Mouse (Mus musculus) liver, adult 2 months (tissue): ENCODE measurements around the gene Aspscr1. TPM values are rescaled to one million over a fixed set of nuclear protein-coding genes. Genes with fewer than 3 reads are reported as not detected.

Source experiments
- DNase-seq: peaks from one replicate; pipeline ENCODE4 v3.0.0-alpha.2; 2011; ENCODE audit warnings: low read depth, low spot score; ENCODE audit errors: extremely low read depth
- H3K27ac ChIP-seq: fragments of 200-500 bp; replicated peaks from 2 replicates; pipeline ENCODE4 v1.5.1; 2012; ENCODE audit warnings: low read depth, mild to moderate bottlenecking, control low read depth, inconsistent platforms, low read length; ENCODE audit not compliant: insufficient read depth
- H3K27me3 ChIP-seq: fragments of 200-500 bp; 2 replicates; pipeline ENCODE4 v1.6.1; 2012; ENCODE audit warnings: mild to moderate bottlenecking, moderate library complexity, low read length, inconsistent platforms; ENCODE audit not compliant: control insufficient read depth, insufficient read depth
- H3K36me3 ChIP-seq: fragments of 200-500 bp; 2 replicates; pipeline ENCODE4 v1.6.1; 2012; ENCODE audit warnings: low read length, inconsistent platforms; ENCODE audit not compliant: control insufficient read depth, insufficient read depth
- H3K4me1 ChIP-seq: fragments of 200-500 bp; 2 replicates; pipeline ENCODE4 v1.6.1; 2011; ENCODE audit warnings: low read length; ENCODE audit not compliant: control insufficient read depth, insufficient read depth
- H3K4me3 ChIP-seq: fragments of 200-500 bp; 2 replicates; pipeline ENCODE4 v1.5.1; 2011; ENCODE audit warnings: low read depth, mild to moderate bottlenecking, control low read depth, low read length, moderate library complexity; ENCODE audit not compliant: insufficient read depth
- H3K79me2 ChIP-seq: fragments of 200-500 bp; 2 replicates; pipeline ENCODE4 v1.6.1; 2012; ENCODE audit warnings: inconsistent platforms, mild to moderate bottlenecking, low read length, moderate library complexity; ENCODE audit not compliant: control insufficient read depth, insufficient read depth
- H3K9ac ChIP-seq: fragments of 200-500 bp; 2 replicates; pipeline ENCODE4 v1.6.1; 2012; ENCODE audit warnings: low read depth, mild to moderate bottlenecking, control low read depth, inconsistent platforms, low read length
- CTCF ChIP-seq: fragments of 200-500 bp; IDR thresholded peaks from 2 replicates; pipeline ENCODE4 v1.5.1; 2011; ENCODE audit warnings: low read depth, low read length, control low read depth
- POLR2A ChIP-seq: fragments of 200-500 bp; IDR thresholded peaks from 2 replicates; pipeline ENCODE4 v1.6.1; 2011; ENCODE audit warnings: low read length, control low read depth; ENCODE audit not compliant: insufficient read depth; ENCODE audit errors: extremely low read depth
- WGBS: fragments of 180-500 bp; shearing (Covaris S2); methylation state at CpG from one replicate; pipeline ENCODE4 v1.1.7; 2018; 5-methylcytosine and 5-hydroxymethylcytosine counted together
- polyA plus RNA-seq: library from polyadenylated mRNA; depleted of rRNA; stranded (reverse); fragments of >200 nt; gene quantifications from 2 replicates; pipeline ENCODE4 v1.2.3, GENCODE M21; 2012
- total RNA-seq: library from RNA; depleted of rRNA; stranded (reverse); fragments of >200 nt; gene quantifications from 2 replicates; pipeline ENCODE4 v1.2.3, GENCODE M21; 2014

Aspscr1 gene
- total and polyA plus RNA-seq, 2 experiments = 49.3 to 142 TPM

DNA sequence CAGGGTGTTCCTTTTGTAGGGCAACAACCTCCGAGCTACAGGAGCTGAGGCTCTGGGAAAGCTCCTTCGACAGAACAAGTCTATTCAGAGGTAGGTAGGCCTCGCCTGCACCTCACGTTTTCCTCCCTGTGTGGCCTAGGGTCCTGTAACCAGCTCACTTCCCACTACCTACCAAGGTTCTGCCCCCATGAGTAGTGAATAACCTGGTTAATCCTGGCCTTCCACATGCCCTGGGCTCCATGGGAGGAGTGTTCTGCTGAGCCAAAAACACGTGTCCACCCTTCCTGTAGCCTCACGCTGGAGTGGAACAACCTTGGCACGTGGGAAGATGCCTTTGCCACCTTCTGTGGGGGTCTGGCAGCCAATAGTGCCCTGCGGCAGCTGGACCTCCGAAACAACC lies 42.4 kb downstream of the Aspscr1 start:
- no peak for TF ChIP-seq CTCF
- no peak for TF ChIP-seq POLR2A
- Histone ChIP-seq H3K27me3 (no peaks in the 10 kb centered on the region), H3K79me2 (no peaks in the 10 kb centered on the region), H3K4me3 (no peak overlapping the region), H3K36me3 (no peaks in the 10 kb centered on the region), H3K27ac (no peak overlapping the region), H3K9ac (no peak overlapping the region), H3K4me1 (peaks cover 9% of the 10 kb centered on the region)
- 92% methylated on average over 9 of the region's 9 CpGs for WGBS
- DNase-seq = no peak

- no peak overlapping the region for H3K4me3 ChIP-seq
- no peak for DNase-seq
- no peaks in the 10 kb centered on the region for H3K27me3 ChIP-seq
- H3K4me1 ChIP-seq = peaks cover 9% of the 10 kb centered on the region
- no peak for TF ChIP-seq CTCF
- TF ChIP-seq POLR2A = no peak
- H3K27ac ChIP-seq = no peak overlapping the region
- H3K79me2 ChIP-seq = no peaks in the 10 kb centered on the region
- no peaks in the 10 kb centered on the region for H3K36me3 ChIP-seq
- 94% methylated on average over 9 of the region's 9 CpGs for WGBS
- no peak overlapping the region for H3K9ac ChIP-seq
Measured at GRCm38 (mm10) chr11:120719242-120719641, 46.5 kb downstream of the Aspscr1 start.

GRCm38 (mm10) chr11:120719841-120720376 lies 47.1 kb downstream of the Aspscr1 start:
- peaks cover 1% of the 10 kb centered on the region; the same call in 1 of the 2 replicates for H3K36me3 ChIP-seq
- H3K4me3 ChIP-seq = no peak overlapping the region
- H3K27me3 ChIP-seq = no peaks in the 10 kb centered on the region
- H3K9ac ChIP-seq = no peak overlapping the region
- DNase-seq = no peak
- 94% methylated on average over 13 of the region's 13 CpGs for WGBS
- 0 out of 2 replicates have a peak, but pooled peaks cover 4% of the 10 kb centered on the region for H3K4me1 ChIP-seq
- H3K27ac ChIP-seq = no peak overlapping the region
- TF ChIP-seq CTCF = no peak
- no peak for TF ChIP-seq POLR2A
- no peaks in the 10 kb centered on the region for H3K79me2 ChIP-seq

DNA sequence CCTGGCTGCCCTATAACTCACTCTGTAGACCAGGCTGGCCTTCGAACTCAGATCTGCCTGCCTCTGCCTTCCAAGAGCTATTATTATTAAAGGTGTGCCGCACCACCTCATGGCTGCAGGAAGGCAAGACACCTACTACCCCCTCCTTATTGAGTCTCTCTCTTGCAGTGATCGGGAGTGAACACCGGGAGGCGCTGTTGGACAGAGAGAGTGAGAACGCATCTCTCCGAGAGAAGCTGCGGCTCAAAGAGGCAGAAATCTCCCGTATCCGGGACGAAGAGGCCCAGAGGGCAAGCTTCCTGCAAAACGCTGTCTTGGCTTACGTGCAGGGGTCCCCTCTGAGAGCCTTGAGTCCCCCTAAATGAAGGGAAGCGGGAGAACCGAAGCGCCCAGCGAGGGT lies 47.7 kb downstream of the Aspscr1 start:
- Histone ChIP-seq H3K27ac (no peak overlapping the region), H3K27me3 (no peaks in the 10 kb centered on the region), H3K4me3 (no peak overlapping the region), H3K9ac (no peak overlapping the region), H3K4me1 (0 out of 2 replicates have a peak, but pooled peaks cover 4% of the 10 kb centered on the region), H3K36me3 (peaks cover 2% of the 10 kb centered on the region), H3K79me2 (no peaks in the 10 kb centered on the region)
- TF ChIP-seq CTCF = peak; percentile 93
- TF ChIP-seq POLR2A = no peak
- DNase-seq = peak; percentile 68
- 15% methylated on average over 17 of the region's 17 CpGs for WGBS

DNA sequence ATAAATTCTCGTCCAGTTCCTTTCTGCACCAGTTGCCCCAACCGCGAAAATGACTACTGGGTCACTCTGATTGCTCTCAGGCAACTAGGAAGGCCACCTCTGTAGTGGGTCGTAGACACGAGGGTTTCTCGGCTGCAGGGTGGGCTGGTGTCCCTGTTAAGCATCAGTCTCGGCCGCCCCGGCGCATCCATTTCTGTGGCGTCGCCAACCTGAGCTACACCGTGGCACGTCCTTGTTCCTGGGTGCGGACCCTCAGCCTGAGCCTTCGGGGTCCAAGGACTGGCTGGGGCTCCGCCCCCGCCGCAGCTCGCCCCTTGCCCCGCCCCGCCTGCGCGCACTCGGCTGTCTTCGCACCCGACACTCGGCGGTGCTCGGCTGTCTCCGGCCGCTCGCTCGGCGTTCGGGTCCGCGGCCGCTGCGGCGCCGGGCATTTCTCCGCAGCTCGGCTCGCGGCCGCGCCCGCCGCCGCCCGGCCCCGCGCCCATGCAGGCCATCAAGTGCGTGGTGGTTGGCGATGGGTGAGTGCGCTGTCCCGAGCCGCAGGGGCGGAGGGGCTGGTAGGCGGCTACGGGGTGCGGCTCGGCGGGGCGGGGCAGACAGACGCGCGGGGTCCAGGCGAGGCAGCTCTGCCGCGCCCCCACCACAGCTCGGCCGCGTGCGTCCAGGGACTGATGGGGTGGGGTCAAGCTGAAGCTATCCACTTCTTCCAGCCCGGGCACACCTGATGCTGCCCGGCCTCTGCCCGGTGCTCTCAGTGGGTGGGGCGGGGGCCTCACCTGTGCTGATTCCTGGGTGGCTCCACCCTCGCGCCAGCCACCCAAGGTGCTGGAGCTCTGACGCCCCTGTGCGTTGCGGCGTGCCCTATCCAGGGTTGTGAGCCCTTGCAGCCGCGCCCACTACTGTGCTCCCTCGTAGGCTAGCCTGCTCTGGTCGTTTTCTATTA lies 48.6 kb downstream of the Aspscr1 start, which contains the start of gene Rac3:
Gene Rac3 (plus strand): TSS at position 347 of the 943 bp plus-strand sequence.
- H3K9ac ChIP-seq = peak within 1 kb of the TSS; percentile 67
- H3K4me3 ChIP-seq = peak within 1 kb of the TSS; percentile 42; the same call in 1 of the 2 replicates
- no peak for DNase-seq
- TF ChIP-seq CTCF (no peak), POLR2A (0 out of 2 replicates have a peak, but pooled peaks have one; percentile 8)
- no peak within 1 kb of the TSS for H3K27ac ChIP-seq
- 4% methylated on average over 89 of the region's 90 CpGs for WGBS
- H3K36me3 ChIP-seq = peaks cover 4% of the 10 kb centered on the region
- H3K4me1 ChIP-seq = peaks cover 10% of the 10 kb centered on the region; the same call in 1 of the 2 replicates
- H3K79me2 ChIP-seq = no peaks in the 10 kb centered on the region
- no peaks in the 10 kb centered on the region for H3K27me3 ChIP-seq
